Mouse (Mus musculus) megakaryocyte, embryonic 14.5 days (primary cell): ENCODE measurements at regions not wholly inside any gene's neighbourhood (a gene's known extent, or its start where the extent isn't known, plus 50 kb on each side); places are given as distances from the start of the nearest gene placed in this dataset.

Source experiments
- H3K27me3 ChIP-seq: replicated peaks from 2 replicates; pipeline ENCODE3; 2012; ENCODE audit warnings: inconsistent platforms
- H3K36me3 ChIP-seq: replicated peaks from 2 replicates; pipeline ENCODE3; 2012; ENCODE audit warnings: low read length, inconsistent platforms, mixed read lengths
- H3K4me1 ChIP-seq: 2 replicates; pipeline ENCODE4 v1.6.1; 2012; ENCODE audit warnings: inconsistent platforms
- H3K4me3 ChIP-seq: replicated peaks from 2 replicates; pipeline ENCODE3; 2012; ENCODE audit warnings: moderate library complexity, mild to moderate bottlenecking, inconsistent platforms
- H3K9me3 ChIP-seq: 2 replicates; pipeline ENCODE4 v1.6.1; 2012; ENCODE audit warnings: inconsistent platforms
- FLI1 ChIP-seq: IDR thresholded peaks from 2 replicates; pipeline ENCODE4 v1.6.1; 2012; ENCODE audit warnings: low read length, inconsistent platforms, mixed read lengths
- GATA1 ChIP-seq: IDR thresholded peaks from 3 replicates; pipeline ENCODE4 v1.6.1; 2012; ENCODE audit warnings: mixed read lengths, low read length, inconsistent platforms, borderline replicate concordance

DNA sequence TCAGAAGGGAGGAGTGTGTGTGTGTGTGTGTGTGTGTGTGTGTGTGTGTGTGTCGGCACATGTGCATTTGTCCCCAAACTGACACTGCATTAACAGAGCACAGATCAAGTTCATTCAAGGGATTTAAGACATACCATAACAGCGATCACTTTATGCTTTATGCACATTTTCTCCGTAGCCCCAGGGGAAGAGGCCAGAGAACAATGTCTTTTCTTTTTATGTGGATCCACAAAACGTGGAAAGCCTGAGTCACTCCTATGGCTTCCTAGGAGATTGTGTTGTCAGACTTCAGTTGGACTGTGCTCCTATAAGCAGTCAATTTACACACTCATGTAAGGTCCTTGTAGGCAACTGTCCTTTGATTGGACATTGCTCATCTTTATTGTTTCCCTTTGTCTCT is 289.4 kb upstream of the Slc35b3 start:
- Histone ChIP-seq H3K4me1 (no peaks in the 10 kb centered on the region), H3K4me3 (no peak overlapping the region), H3K27me3 (no peaks in the 10 kb centered on the region), H3K9me3 (peaks cover 17% of the 10 kb centered on the region), H3K36me3 (no peaks in the 10 kb centered on the region)
- TF ChIP-seq GATA1 = no peak
- TF ChIP-seq FLI1 = no peak

GRCm38 (mm10) chr13:39226829-39227228 is 266.2 kb upstream of the Slc35b3 start:
- Histone ChIP-seq H3K4me1 (no peaks in the 10 kb centered on the region), H3K27me3 (no peaks in the 10 kb centered on the region), H3K9me3 (peaks cover 4% of the 10 kb centered on the region), H3K36me3 (no peaks in the 10 kb centered on the region), H3K4me3 (no peak overlapping the region)
- TF ChIP-seq GATA1 = no peak
- no peak for TF ChIP-seq FLI1

GRCm38 (mm10) chr13:39225651-39226050 is 265.0 kb upstream of the Slc35b3 start:
- no peaks in the 10 kb centered on the region for H3K36me3 ChIP-seq
- H3K27me3 ChIP-seq = no peaks in the 10 kb centered on the region
- H3K9me3 ChIP-seq = peaks cover 4% of the 10 kb centered on the region
- H3K4me3 ChIP-seq = no peak overlapping the region
- H3K4me1 ChIP-seq = no peaks in the 10 kb centered on the region
- TF ChIP-seq GATA1 (no peak), FLI1 (no peak)

- H3K4me1 ChIP-seq = no peaks in the 10 kb centered on the region
- TF ChIP-seq GATA1 = no peak
- TF ChIP-seq FLI1 = no peak
- no peak overlapping the region for H3K4me3 ChIP-seq
- H3K27me3 ChIP-seq = no peaks in the 10 kb centered on the region
- H3K36me3 ChIP-seq = no peaks in the 10 kb centered on the region
- H3K9me3 ChIP-seq = no peaks in the 10 kb centered on the region
These were observed 250.4 kb upstream of the Slc35b3 start for GRCm38 (mm10) chr13:39211076-39211475.

DNA sequence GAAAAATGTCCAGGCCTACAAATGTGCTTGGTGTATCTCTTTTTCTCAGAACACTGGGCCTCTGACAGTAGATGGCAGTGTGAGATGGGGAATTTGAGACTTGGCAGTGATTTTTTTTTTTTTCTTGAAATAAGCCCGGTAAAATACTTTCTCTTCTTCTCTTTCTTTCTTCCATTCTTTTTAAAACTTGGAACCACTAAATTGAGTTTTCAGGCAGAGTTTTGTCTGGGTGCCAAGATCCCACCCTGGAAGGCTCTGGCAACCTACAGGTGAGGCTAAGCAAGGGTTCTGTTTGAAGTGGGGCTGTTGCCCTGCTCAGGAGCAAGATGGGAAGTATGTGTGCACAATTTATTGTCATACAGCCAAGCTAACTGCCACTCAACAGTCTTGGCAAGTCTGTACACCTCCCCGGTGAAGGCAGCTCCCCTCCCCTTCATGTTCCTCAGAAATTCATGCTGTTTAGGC is 223.1 kb upstream of the Slc35b3 start:
- no peaks in the 10 kb centered on the region for H3K36me3 ChIP-seq
- no peak overlapping the region for H3K4me3 ChIP-seq
- peaks cover 3% of the 10 kb centered on the region; the same call in 1 of the 2 replicates for H3K9me3 ChIP-seq
- H3K27me3 ChIP-seq = no peaks in the 10 kb centered on the region
- no peaks in the 10 kb centered on the region for H3K4me1 ChIP-seq
- no peak for TF ChIP-seq FLI1
- TF ChIP-seq GATA1 = no peak

DNA sequence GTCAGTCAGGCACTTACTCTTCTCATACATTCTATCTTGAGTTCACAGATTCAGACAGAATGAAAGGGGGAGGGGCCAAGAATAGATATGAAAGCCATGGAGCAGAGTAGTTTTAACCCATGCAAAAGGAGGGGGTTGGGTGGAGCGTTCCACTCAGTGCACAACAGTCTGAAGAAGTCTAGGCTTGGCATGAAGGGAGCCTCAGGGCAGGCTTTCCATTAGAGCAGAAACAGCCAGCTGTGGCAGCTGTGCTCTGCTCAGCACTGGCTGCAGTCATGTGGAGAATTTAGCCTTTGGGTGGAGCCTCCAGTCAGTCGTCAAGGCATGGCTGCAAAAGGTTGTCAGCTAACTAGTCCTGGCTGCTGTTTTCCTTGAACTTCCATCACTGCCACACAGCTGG is 201.3 kb upstream of the Slc35b3 start:
- H3K4me3 ChIP-seq = no peak overlapping the region
- no peaks in the 10 kb centered on the region for H3K36me3 ChIP-seq
- no peak for TF ChIP-seq GATA1
- TF ChIP-seq FLI1 = no peak
- peaks cover 10% of the 10 kb centered on the region for H3K9me3 ChIP-seq
- no peaks in the 10 kb centered on the region for H3K27me3 ChIP-seq
- H3K4me1 ChIP-seq = no peaks in the 10 kb centered on the region

GRCm38 (mm10) chr13:39127942-39128341 is 167.3 kb upstream of the Slc35b3 start:
- no peaks in the 10 kb centered on the region for H3K4me1 ChIP-seq
- H3K27me3 ChIP-seq = no peaks in the 10 kb centered on the region
- H3K4me3 ChIP-seq = no peak overlapping the region
- peaks cover 10% of the 10 kb centered on the region; the same call in 1 of the 2 replicates for H3K9me3 ChIP-seq
- TF ChIP-seq FLI1 (no peak), GATA1 (no peak)
- no peaks in the 10 kb centered on the region for H3K36me3 ChIP-seq

GRCm38 (mm10) chr13:39092058-39092457 is 131.4 kb upstream of the Slc35b3 start:
- Histone ChIP-seq H3K4me1 (no peaks in the 10 kb centered on the region), H3K36me3 (no peaks in the 10 kb centered on the region), H3K4me3 (no peak overlapping the region), H3K9me3 (peaks cover 3% of the 10 kb centered on the region; the same call in 1 of the 2 replicates), H3K27me3 (no peaks in the 10 kb centered on the region)
- TF ChIP-seq FLI1 (no peak), GATA1 (no peak)

GRCm38 (mm10) chr13:39084544-39084943 is 123.9 kb upstream of the Slc35b3 start:
- Histone ChIP-seq H3K36me3 (no peaks in the 10 kb centered on the region), H3K9me3 (0 out of 2 replicates have a peak, but pooled peaks cover 3% of the 10 kb centered on the region), H3K4me1 (no peaks in the 10 kb centered on the region), H3K4me3 (no peak overlapping the region), H3K27me3 (no peaks in the 10 kb centered on the region)
- no peak for TF ChIP-seq FLI1
- TF ChIP-seq GATA1 = no peak

DNA sequence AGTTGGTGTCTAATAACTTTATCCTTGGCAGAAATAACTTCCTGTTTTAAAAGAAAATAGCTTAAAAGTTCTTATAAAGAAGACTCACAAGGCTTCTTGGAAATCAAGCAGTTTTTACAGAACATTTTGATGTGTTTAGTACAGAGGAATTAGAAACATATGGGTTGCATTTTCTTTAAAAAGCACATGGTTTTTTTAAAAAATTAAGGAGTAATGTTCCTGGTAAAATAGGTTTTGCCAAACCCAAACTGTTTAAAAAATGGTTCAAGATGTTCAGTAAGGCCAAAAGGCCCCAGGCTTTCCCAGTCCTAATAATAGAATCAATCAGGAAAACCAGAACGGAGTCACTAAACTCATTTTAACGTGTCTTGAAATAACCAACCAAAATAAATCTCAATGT is 113.5 kb upstream of the Slc35b3 start:
- Histone ChIP-seq H3K27me3 (no peaks in the 10 kb centered on the region), H3K36me3 (no peaks in the 10 kb centered on the region), H3K9me3 (peaks cover 11% of the 10 kb centered on the region; the same call in 1 of the 2 replicates), H3K4me3 (no peak overlapping the region), H3K4me1 (no peaks in the 10 kb centered on the region)
- no peak for TF ChIP-seq GATA1
- no peak for TF ChIP-seq FLI1

DNA sequence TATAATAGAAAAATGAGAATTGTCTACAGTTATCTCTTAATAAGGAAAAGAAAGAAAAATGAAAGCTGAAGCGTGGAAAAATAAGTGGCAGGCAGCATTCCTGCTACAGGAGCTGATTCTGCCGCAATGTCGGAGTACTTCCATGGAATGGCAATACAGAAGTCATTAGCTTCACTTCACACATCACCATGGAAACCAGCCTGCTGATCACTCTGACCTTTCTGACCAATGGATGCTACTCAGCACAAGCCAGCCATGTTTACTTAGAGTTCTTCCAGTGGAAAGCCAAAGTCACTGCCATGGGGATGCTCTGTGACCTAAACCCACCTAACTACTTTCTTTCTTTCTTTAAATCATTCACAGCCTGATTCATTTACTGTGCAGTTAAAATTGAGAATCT is 71.6 kb upstream of the Slc35b3 start:
- no peaks in the 10 kb centered on the region for H3K36me3 ChIP-seq
- peaks cover 22% of the 10 kb centered on the region for H3K9me3 ChIP-seq
- no peak for TF ChIP-seq GATA1
- TF ChIP-seq FLI1 = no peak
- H3K4me1 ChIP-seq = no peaks in the 10 kb centered on the region
- H3K27me3 ChIP-seq = no peaks in the 10 kb centered on the region
- no peak overlapping the region for H3K4me3 ChIP-seq
